Mouse (Mus musculus): ENCODE results near the gene Amigo2.

- TF ChIP-seq CTCF (IDR thresholded peaks at IDR 0.05; ENCODE audit: low read depth, low read length) (no peak), POLR2A (IDR thresholded peaks at IDR 0.05; ENCODE audit: extremely low read depth, insufficient read depth, low read length) (no peak)
Observed at GRCm38 (mm10) chr15:97272831-97273230, 25.7 kb upstream of the Amigo2 start.

Measured in liver, adult 2 months (tissue).